In genomic region chr8:124190388-124190787, GRCm38 (mm10) we compare ENCODE assay signal across 24 mouse cellular contexts. TPM values are rescaled to one million over a fixed set of nuclear protein-coding genes. Genes with fewer than 3 reads are reported as not detected.
DNase-seq lines count a peak whose midpoint lies in the region; ATAC-seq lines count a peak whose summit lies in the region.
"Had no signal": no experiment of that assay in that cellular context is flagged by ENCODE, and none has a peak within 500 bp of the region (broad histone marks: within the 10 kb centered on the region; RNA-seq: fewer than 3 reads in every experiment).

No protein-coding gene starts in this region.

- ATAC-seq in kidney, embryonic 15.5 days (replicated peaks; ENCODE audit: low FRiP score) = no peak
- ATAC-seq: activated CD4-positive, CD25-positive, alpha-beta regulatory T cell, adult 4 months; forebrain, embryonic 14.5 days; forebrain, postnatal 0 days had no signal

- H3K27ac ChIP-seq in kidney, embryonic 15.5 days = no peak overlapping the region
- H3K27ac ChIP-seq: embryonic facial prominence, embryonic 12.5 days; embryonic facial prominence, embryonic 15.5 days; gastrocnemius, adult 2 months; heart, embryonic 15.5 days; hindbrain, embryonic 12.5 days; hindbrain, embryonic 15.5 days had no signal

- no peaks in the 10 kb centered on the region for H3K27me3 ChIP-seq in kidney, embryonic 15.5 days
- H3K27me3 ChIP-seq: embryonic facial prominence, embryonic 12.5 days; embryonic facial prominence, embryonic 15.5 days; hindbrain, embryonic 12.5 days; hindbrain, embryonic 15.5 days had no signal

- 79% methylated on average over 7 of the region's 7 CpGs for WGBS in kidney, embryonic 15.5 days

- no peak overlapping the region for H3K4me2 ChIP-seq in kidney, embryonic 15.5 days
- H3K4me2 ChIP-seq: embryonic facial prominence, embryonic 12.5 days; embryonic facial prominence, embryonic 15.5 days; heart, embryonic 12.5 days; heart, embryonic 15.5 days; hindbrain, embryonic 12.5 days; hindbrain, embryonic 15.5 days had no signal

- H3K9ac ChIP-seq in kidney, embryonic 15.5 days = no peak overlapping the region
- H3K9ac ChIP-seq: embryonic facial prominence, embryonic 12.5 days; embryonic facial prominence, embryonic 15.5 days; forebrain, postnatal 0 days; heart, embryonic 12.5 days; heart, embryonic 15.5 days; hindbrain, embryonic 12.5 days; hindbrain, embryonic 15.5 days had no signal

- no peaks in the 10 kb centered on the region for H3K36me3 ChIP-seq in kidney, embryonic 15.5 days
- H3K36me3 ChIP-seq: embryonic facial prominence, embryonic 12.5 days; embryonic facial prominence, embryonic 15.5 days; heart, embryonic 12.5 days; heart, embryonic 15.5 days; hindbrain, embryonic 12.5 days; hindbrain, embryonic 15.5 days had no signal

- no peaks in the 10 kb centered on the region for H3K9me3 ChIP-seq in kidney, embryonic 15.5 days (replicated peaks)
- H3K9me3 ChIP-seq: embryonic facial prominence, embryonic 12.5 days; embryonic facial prominence, embryonic 15.5 days; heart, embryonic 12.5 days; heart, embryonic 15.5 days; hindbrain, embryonic 12.5 days; hindbrain, embryonic 15.5 days had no signal

- H3K4me3 ChIP-seq in kidney, embryonic 15.5 days (replicated peaks) = no peak overlapping the region
- H3K4me3 ChIP-seq: embryonic facial prominence, embryonic 12.5 days; embryonic facial prominence, embryonic 15.5 days; gastrocnemius, adult 2 months; heart, embryonic 12.5 days; heart, embryonic 15.5 days; hindbrain, embryonic 12.5 days; hindbrain, embryonic 15.5 days had no signal

- no peaks in the 10 kb centered on the region for H3K4me1 ChIP-seq in kidney, embryonic 15.5 days
- H3K4me1 ChIP-seq: embryonic facial prominence, embryonic 12.5 days; heart, embryonic 12.5 days; hindbrain, embryonic 12.5 days had no signal

- peak; percentile 50 to 55 for DNase-seq in cerebellum, postnatal 10 days
- DNase-seq in cerebellum, adult 11 months = no peak
- DNase-seq in thymus, adult 18-20 months = peak; percentile 34 to 57
- peak; percentile 51 to 60 for DNase-seq in thymus, postnatal 10 days (ENCODE audit: low spot score in 2 of 2)
- peak; percentile 43 to 71 for DNase-seq in thymus, postnatal 36 days
- DNase-seq in adrenal gland, postnatal 25 days = no peak
- DNase-seq in heart, postnatal 4 days = no peak
- DNase-seq: adrenal gland, adult 8-10 months; adrenal gland, postnatal 36 days; cerebellum, adult 2 months; forebrain, postnatal 0 days; gastrocnemius, adult 2 months; gastrocnemius, postnatal 14 days; heart, adult 11 months; heart, postnatal 14 days had no signal

RNA-seq across cellular contexts. Expression of gene Galnt2, which starts 40.8 kb away (rescaled TPM):
- total RNA-seq in adrenal gland, postnatal 25 days (2021) = 33.5 and 60.5 TPM in 2 replicates
- polyA plus RNA-seq in kidney, embryonic 15.5 days (2015; fragmentation: Nextera tagmentation; extraction: Ambion mirVana) = 47.6 and 49.0 TPM in 2 replicates
- 10 to 100 TPM; 47.2 to 52.9 TPM for total RNA-seq in heart, postnatal 4 days (2021)

Comparison
In these comparisons a context has a peak if more than half of its experiments do, and no peak if none do; other contexts are left out.
1. DNase-seq: peak in cerebellum, postnatal 10 days (2 of 2), thymus, adult 18-20 months (2 of 2), thymus, postnatal 10 days (2 of 2) and thymus, postnatal 36 days (2 of 2); none in cerebellum, adult 11 months (single experiment), adrenal gland, postnatal 25 days (single experiment) and heart, postnatal 4 days (single experiment).